Mouse (Mus musculus) CH12.LX (cell line): ENCODE measurements around the gene Sigirr. TPM values are rescaled to one million over a fixed set of nuclear protein-coding genes. Genes with fewer than 3 reads are reported as not detected.

Experiments used
- DNase-seq: peaks from one replicate; pipeline ENCODE4 v3.0.0-alpha.2; 2013; ENCODE audit errors: extremely low read depth
- H3K27ac ChIP-seq: 2 replicates; pipeline ENCODE4 v1.5.1; 2012; ENCODE audit warnings: low read depth, mild to moderate bottlenecking, control low read depth, moderate library complexity; ENCODE audit not compliant: insufficient read depth
- H3K27me3 ChIP-seq: replicated peaks from 2 replicates; pipeline ENCODE3; 2012; ENCODE audit warnings: inconsistent platforms
- H3K36me3 ChIP-seq, 2 experiments: replicated peaks in 1 of 2; 2 replicates each; pipeline versions ENCODE3 to v1.6.1; 2012; ENCODE audit warnings: inconsistent platforms in 1 of 2, low read length in 1 of 2, mild to moderate bottlenecking in 1 of 2, mixed read lengths in 1 of 2, moderate library complexity in 1 of 2; ENCODE audit not compliant: control insufficient read depth in 1 of 2, insufficient read depth in 1 of 2
- H3K4me1 ChIP-seq, 2 experiments: 2 replicates each; pipeline ENCODE4 v1.6.1; 2012; ENCODE audit warnings: inconsistent platforms in 1 of 2, moderate library complexity in 1 of 2; ENCODE audit not compliant: insufficient read depth in 2 of 2, control insufficient read depth in 1 of 2
- H3K4me2 ChIP-seq: 2 replicates; pipeline ENCODE4 v1.6.1; 2012; ENCODE audit warnings: low read depth, mild to moderate bottlenecking, control low read depth; ENCODE audit not compliant: poor library complexity, insufficient read depth, severe bottlenecking
- H3K4me3 ChIP-seq, 3 experiments: fragments of 150-350 bp in 1 of 3; sonication (generic) in 1 of 3; replicated peaks in 1 of 3; 2 replicates each; pipeline versions ENCODE3 to v1.5.1; 2011 to 2012; ENCODE audit warnings: low read depth in 2 of 3, low read length in 2 of 3, mild to moderate bottlenecking in 2 of 3, moderate library complexity in 2 of 3, control low read depth in 1 of 3, improper control_type of control experiment in 1 of 3, inconsistent platforms in 1 of 3, mixed read lengths in 1 of 3; ENCODE audit not compliant: poor library complexity in 1 of 3
- H3K79me2 ChIP-seq: replicated peaks from 2 replicates; pipeline ENCODE4 v1.6.1; 2012; ENCODE audit warnings: mild to moderate bottlenecking, moderate library complexity; ENCODE audit not compliant: control insufficient read depth, poor library complexity, insufficient read depth, severe bottlenecking; ENCODE audit errors: extremely low read depth
- H3K9ac ChIP-seq: 2 replicates; pipeline ENCODE4 v1.6.1; 2012; ENCODE audit warnings: low read depth, mild to moderate bottlenecking, control low read depth, moderate library complexity; ENCODE audit not compliant: insufficient read depth
- H3K9me3 ChIP-seq: replicated peaks from 2 replicates; pipeline ENCODE3; 2012; ENCODE audit warnings: low read length, inconsistent platforms, mixed read lengths
- CHD1 ChIP-seq: IDR thresholded peaks from 2 replicates; pipeline ENCODE4 v1.6.1; 2012; ENCODE audit warnings: low read depth, low read length, improper control_type of control experiment, inconsistent platforms
- CHD2 ChIP-seq: IDR thresholded peaks from 2 replicates; pipeline ENCODE4 v1.6.1; 2011; ENCODE audit warnings: low read length, improper control_type of control experiment
- E2F4 ChIP-seq: IDR thresholded peaks from 2 replicates; pipeline ENCODE4 v1.6.1; 2011; ENCODE audit warnings: low read depth, low read length, improper control_type of control experiment; ENCODE audit not compliant: insufficient replicate concordance
- ELF1 ChIP-seq: IDR thresholded peaks from 2 replicates; pipeline ENCODE4 v1.6.1; 2014; ENCODE audit warnings: low read depth, mild to moderate bottlenecking, inconsistent platforms, low read length, improper control_type of control experiment
- EP300 ChIP-seq: IDR thresholded peaks from 2 replicates; pipeline ENCODE4 v1.6.1; 2011; ENCODE audit warnings: low read length, improper control_type of control experiment
- IRF4 ChIP-seq: IDR thresholded peaks from 2 replicates; pipeline ENCODE4 v1.6.1; 2014; ENCODE audit warnings: low read depth, mild to moderate bottlenecking, inconsistent platforms, low read length, improper control_type of control experiment
- JUN ChIP-seq: IDR thresholded peaks from 2 replicates; pipeline ENCODE4 v1.6.1; 2011; ENCODE audit warnings: low read depth, mild to moderate bottlenecking, low read length, improper control_type of control experiment, moderate library complexity; ENCODE audit not compliant: insufficient read depth
- JUND ChIP-seq: conservative IDR thresholded peaks from 2 replicates; pipeline ENCODE4 v1.6.1; 2011; ENCODE audit warnings: low read depth, low read length, improper control_type of control experiment
- MEF2A ChIP-seq: IDR thresholded peaks from 2 replicates; pipeline ENCODE4 v1.6.1; 2014; ENCODE audit warnings: low read depth, mild to moderate bottlenecking, inconsistent platforms, low read length, improper control_type of control experiment, borderline replicate concordance
- NRF1 ChIP-seq: IDR thresholded peaks from 2 replicates; pipeline ENCODE4 v1.6.1; 2014; ENCODE audit warnings: low read depth, mild to moderate bottlenecking, inconsistent platforms, low read length, improper control_type of control experiment, moderate library complexity
- SIN3A ChIP-seq: IDR thresholded peaks from 2 replicates; pipeline ENCODE4 v1.6.1; 2012; ENCODE audit warnings: low read length, improper control_type of control experiment, inconsistent platforms
- TBP ChIP-seq: conservative IDR thresholded peaks from 2 replicates; pipeline ENCODE4 v1.6.1; 2011; ENCODE audit warnings: low read depth, low read length, improper control_type of control experiment
- TCF12 ChIP-seq: IDR thresholded peaks from 2 replicates; pipeline ENCODE4 v1.6.1; 2014; ENCODE audit warnings: low read depth, mild to moderate bottlenecking, inconsistent platforms, low read length, improper control_type of control experiment
- USF1 ChIP-seq: IDR thresholded peaks from 2 replicates; pipeline ENCODE4 v1.6.1; 2014; ENCODE audit warnings: low read depth, mild to moderate bottlenecking, inconsistent platforms, low read length, improper control_type of control experiment
- USF2 ChIP-seq: conservative IDR thresholded peaks from 2 replicates; pipeline ENCODE4 v1.6.1; 2011; ENCODE audit warnings: low read depth, low read length, improper control_type of control experiment
- ZKSCAN1 ChIP-seq: IDR thresholded peaks from 2 replicates; pipeline ENCODE4 v1.6.1; 2012; ENCODE audit warnings: low read depth, inconsistent platforms, low read length, improper control_type of control experiment, borderline replicate concordance
- ZMIZ1 ChIP-seq: IDR thresholded peaks from 2 replicates; pipeline ENCODE4 v1.6.1; 2012; ENCODE audit warnings: low read depth, mild to moderate bottlenecking, inconsistent platforms, low read length, improper control_type of control experiment
- dilution Hi-C: fragments of 300-500 bp; cut with MboI; formaldehyde crosslinking; loops from 2 replicates; pipeline ENCODE4 v1.14.3; 2020; ENCODE audit warnings: low sequenced_read_pairs; ENCODE audit not compliant: extremely low pct_unique_long_range_greater_than_20kb, extremely low pct_ligation_motif_present
- in situ Hi-C: fragments of 300-500 bp; cut with MboI; formaldehyde crosslinking; loops from 3 replicates; pipeline ENCODE4 v1.14.3; 2019; ENCODE audit warnings: low sequenced_read_pairs, low pct_ligation_motif_present, low pct_unique_long_range_greater_than_20kb, mixed read lengths
- polyA plus RNA-seq: library from polyadenylated mRNA; unstranded; fragments of >175 nt; gene quantifications from 2 replicates; pipeline ENCODE4 v1.2.1, GENCODE M21; 2012; ENCODE audit warnings: low read depth; ENCODE audit not compliant: insufficient read length
- total RNA-seq, 2 experiments: library from RNA; depleted of rRNA; stranded (reverse); fragments of 300-350 nt in 1 of 2; fragments of >200 nt in 1 of 2; gene quantifications; 2 replicates each; pipeline ENCODE4 v1.2.3; 2012 to 2014

Gene Sigirr
- total and polyA plus RNA-seq, 3 experiments, result 15.6 to 19.2 (median 16.1) TPM

GRCm38 (mm10) chr7:141042539-141042938 lies 57.8 kb downstream of the Sigirr start:
- peaks cover 9% of the 10 kb centered on the region for H3K27me3 ChIP-seq
- TF ChIP-seq NRF1 (no peak), ZMIZ1 (no peak), E2F4 (no peak), MEF2A (no peak), SIN3A (no peak), TCF12 (peak; percentile 89), ELF1 (peak; percentile 53), IRF4 (no peak)
- dilution Hi-C loops (no loop called here), in situ Hi-C loops (no loop called here)
- DNase-seq, result no peak
- peak overlapping the region; percentile 22; the same call in 1 of the 2 replicates for H3K4me2 ChIP-seq
- H3K4me3 ChIP-seq, result no peak overlapping the region
- H3K36me3 ChIP-seq, result no peaks in the 10 kb centered on the region
- H3K79me2 ChIP-seq, result no peaks in the 10 kb centered on the region
- no peak overlapping the region for H3K27ac ChIP-seq
- H3K9me3 ChIP-seq, result peaks cover 6% of the 10 kb centered on the region
- no peak overlapping the region for H3K9ac ChIP-seq
- peaks cover 11 to 24% of the 10 kb centered on the region in 2 experiments for H3K4me1 ChIP-seq

GRCm38 (mm10) chr7:141041661-141042060 lies 58.7 kb downstream of the Sigirr start:
- H3K79me2 ChIP-seq, result no peaks in the 10 kb centered on the region

More at GRCm38 (mm10) chr7:141041661-141042060, 58.7 kb downstream of the Sigirr start:
- Histone ChIP-seq H3K9me3 (peaks cover 6% of the 10 kb centered on the region), H3K27ac (no peak overlapping the region), H3K4me3 (no peak overlapping the region), H3K27me3 (peaks cover 9% of the 10 kb centered on the region), H3K4me2 (no peak overlapping the region), H3K36me3 (no peaks in the 10 kb centered on the region), H3K9ac (no peak overlapping the region)
- no peak for DNase-seq
- in situ Hi-C loops, result no loop called here
- no peak for TF ChIP-seq CHD1
- TF ChIP-seq CHD2, result no peak
- TF ChIP-seq USF2, result no peak
- TF ChIP-seq JUN, result no peak
- no peak for TF ChIP-seq IRF4
- no peak for TF ChIP-seq JUND
- no peak for TF ChIP-seq EP300
- TF ChIP-seq E2F4, result no peak
- TF ChIP-seq USF1, result no peak
- no peak for TF ChIP-seq ZMIZ1
- no peak for TF ChIP-seq TBP
- no peak for TF ChIP-seq ZKSCAN1
- TF ChIP-seq, all 38 proteins: peak for 0
- peaks cover 6 to 15% of the 10 kb centered on the region in 2 experiments for H3K4me1 ChIP-seq
- dilution Hi-C loops, result no loop called here

Other genes starting within 250 kb of the Sigirr start
Only the 20 nearest of the 32 such genes appear.
- 3.3 and 3.7 TPM in 2 replicates for gene Pgghg, start 159.2 kb downstream of the Sigirr start, total RNA-seq (2012; rRNA removed)
- 3.2 and 4.0 TPM in 2 replicates for gene Pgghg, start 159.2 kb downstream of the Sigirr start, total RNA-seq (2014; rRNA removed)
- gene Pgghg, start 159.2 kb downstream of the Sigirr start, polyA plus RNA-seq, result 3.1 and 3.6 TPM in 2 replicates
- 0.68 and 0.76 TPM in 2 replicates for gene Ifitm5, start 150.3 kb downstream of the Sigirr start, total RNA-seq (2012; rRNA removed)
- gene Ifitm5, start 150.3 kb downstream of the Sigirr start, total RNA-seq (2014; rRNA removed), result not detected in 2 replicates
- gene Ifitm5, start 150.3 kb downstream of the Sigirr start, polyA plus RNA-seq, result 0.55 and 0.71 TPM in 2 replicates
- not detected in 2 replicates for gene Gm45717, start 144.6 kb downstream of the Sigirr start, total RNA-seq (2012; rRNA removed)
- not detected in 2 replicates for gene Gm45717, start 144.6 kb downstream of the Sigirr start, total RNA-seq (2014; rRNA removed)
- not detected in 2 replicates for gene Gm45717, start 144.6 kb downstream of the Sigirr start, polyA plus RNA-seq
- gene Ifitm2, start 144.6 kb downstream of the Sigirr start, total RNA-seq (2012; rRNA removed), result 128 and 136 TPM in 2 replicates
- 314 and 381 TPM in 2 replicates for gene Ifitm2, start 144.6 kb downstream of the Sigirr start, total RNA-seq (2014; rRNA removed)
- 159 and 213 TPM in 2 replicates for gene Ifitm2, start 144.6 kb downstream of the Sigirr start, polyA plus RNA-seq
- 55.5 and 62.0 TPM in 2 replicates for gene Ifitm1, start 133.4 kb downstream of the Sigirr start, total RNA-seq (2012; rRNA removed)
- gene Ifitm1, start 133.4 kb downstream of the Sigirr start, total RNA-seq (2014; rRNA removed), result 32.9 and 33.6 TPM in 2 replicates
- 10.9 and 14.8 TPM in 2 replicates for gene Ifitm1, start 133.4 kb downstream of the Sigirr start, polyA plus RNA-seq
- gene Ifitm3, start 89.8 kb downstream of the Sigirr start, total RNA-seq (2012; rRNA removed), result 0.25 TPM in 1 of 2 replicates, not detected in the other
- gene Ifitm3, start 89.8 kb downstream of the Sigirr start, total RNA-seq (2014; rRNA removed), result not detected in 2 replicates
- not detected in 2 replicates for gene Ifitm3, start 89.8 kb downstream of the Sigirr start, polyA plus RNA-seq
- not detected in 2 replicates for gene Ifitm6, start 82.6 kb downstream of the Sigirr start, total RNA-seq (2012; rRNA removed)
- gene Ifitm6, start 82.6 kb downstream of the Sigirr start, total RNA-seq (2014; rRNA removed), result not detected in 2 replicates
- not detected in 2 replicates for gene Ifitm6, start 82.6 kb downstream of the Sigirr start, polyA plus RNA-seq
- gene Gm17387, start 71.4 kb downstream of the Sigirr start, total RNA-seq (2012; rRNA removed), result not detected in 2 replicates
- gene Gm17387, start 71.4 kb downstream of the Sigirr start, total RNA-seq (2014; rRNA removed), result not detected in 2 replicates
- not detected in 2 replicates for gene Gm17387, start 71.4 kb downstream of the Sigirr start, polyA plus RNA-seq
- 11.2 and 13.1 TPM in 2 replicates for gene B4galnt4, start 39.5 kb downstream of the Sigirr start, total RNA-seq (2012; rRNA removed)
- 0.70 and 0.91 TPM in 2 replicates for gene B4galnt4, start 39.5 kb downstream of the Sigirr start, total RNA-seq (2014; rRNA removed)
- gene B4galnt4, start 39.5 kb downstream of the Sigirr start, polyA plus RNA-seq, result 2.9 TPM in 2 replicates
- 52.8 and 63.1 TPM in 2 replicates for gene Pkp3, start 22.4 kb downstream of the Sigirr start, total RNA-seq (2012; rRNA removed)
- 23.9 and 25.3 TPM in 2 replicates for gene Pkp3, start 22.4 kb downstream of the Sigirr start, total RNA-seq (2014; rRNA removed)
- gene Pkp3, start 22.4 kb downstream of the Sigirr start, polyA plus RNA-seq, result 37.8 and 38.0 TPM in 2 replicates
- gene Ano9, start 17.2 kb upstream of the Sigirr start, total RNA-seq (2012; rRNA removed), result 0.04 TPM in 2 replicates
- gene Ano9, start 17.2 kb upstream of the Sigirr start, total RNA-seq (2014; rRNA removed), result not detected in 2 replicates
- not detected in 2 replicates for gene Ano9, start 17.2 kb upstream of the Sigirr start, polyA plus RNA-seq
- gene Ptdss2, start 21.8 kb upstream of the Sigirr start, total RNA-seq (2012; rRNA removed), result 10.6 and 12.0 TPM in 2 replicates
- 2.5 and 2.9 TPM in 2 replicates for gene Ptdss2, start 21.8 kb upstream of the Sigirr start, total RNA-seq (2014; rRNA removed)
- 22.9 and 33.5 TPM in 2 replicates for gene Ptdss2, start 21.8 kb upstream of the Sigirr start, polyA plus RNA-seq
- gene Rnh1, start 72.3 kb upstream of the Sigirr start, total RNA-seq (2012; rRNA removed), result 133 and 137 TPM in 2 replicates
- gene Rnh1, start 72.3 kb upstream of the Sigirr start, total RNA-seq (2014; rRNA removed), result 84.7 and 91.0 TPM in 2 replicates
- 95.5 and 103 TPM in 2 replicates for gene Rnh1, start 72.3 kb upstream of the Sigirr start, polyA plus RNA-seq
- gene Hras, start 93.4 kb upstream of the Sigirr start, total RNA-seq (2012; rRNA removed), result 82.0 and 106 TPM in 2 replicates
- gene Hras, start 93.4 kb upstream of the Sigirr start, total RNA-seq (2014; rRNA removed), result 43.6 and 48.9 TPM in 2 replicates
- gene Hras, start 93.4 kb upstream of the Sigirr start, polyA plus RNA-seq, result 71.3 and 86.3 TPM in 2 replicates
- 0.92 and 0.93 TPM in 2 replicates for gene Lrrc56, start 93.6 kb upstream of the Sigirr start, total RNA-seq (2012; rRNA removed)
- 0.46 and 0.89 TPM in 2 replicates for gene Lrrc56, start 93.6 kb upstream of the Sigirr start, total RNA-seq (2014; rRNA removed)
- gene Lrrc56, start 93.6 kb upstream of the Sigirr start, polyA plus RNA-seq, result 1.0 and 1.4 TPM in 2 replicates
- 0.50 and 1.1 TPM in 2 replicates for gene Lmntd2, start 113.5 kb upstream of the Sigirr start, total RNA-seq (2012; rRNA removed)
- 0.55 and 0.97 TPM in 2 replicates for gene Lmntd2, start 113.5 kb upstream of the Sigirr start, total RNA-seq (2014; rRNA removed)
- gene Lmntd2, start 113.5 kb upstream of the Sigirr start, polyA plus RNA-seq, result 0.85 and 0.89 TPM in 2 replicates
- 9.4 and 11.6 TPM in 2 replicates for gene Rassf7, start 115.3 kb upstream of the Sigirr start, total RNA-seq (2012; rRNA removed)
- 6.7 and 8.1 TPM in 2 replicates for gene Rassf7, start 115.3 kb upstream of the Sigirr start, total RNA-seq (2014; rRNA removed)
- gene Rassf7, start 115.3 kb upstream of the Sigirr start, polyA plus RNA-seq, result 4.1 and 4.6 TPM in 2 replicates
- gene Phrf1, start 128.2 kb upstream of the Sigirr start, total RNA-seq (2012; rRNA removed), result 51.7 and 52.5 TPM in 2 replicates
- gene Phrf1, start 128.2 kb upstream of the Sigirr start, total RNA-seq (2014; rRNA removed), result 21.8 and 22.4 TPM in 2 replicates
- 59.2 and 67.0 TPM in 2 replicates for gene Phrf1, start 128.2 kb upstream of the Sigirr start, polyA plus RNA-seq
- 11.2 and 26.2 TPM in 2 replicates for gene Irf7, start 165.9 kb upstream of the Sigirr start, total RNA-seq (2012; rRNA removed)
- 10.1 and 10.5 TPM in 2 replicates for gene Irf7, start 165.9 kb upstream of the Sigirr start, total RNA-seq (2014; rRNA removed)
- gene Irf7, start 165.9 kb upstream of the Sigirr start, polyA plus RNA-seq, result 6.5 and 7.7 TPM in 2 replicates
- 1.0 and 1.9 TPM in 2 replicates for gene Cdhr5, start 176.2 kb upstream of the Sigirr start, total RNA-seq (2012; rRNA removed)
- 0.31 and 0.35 TPM in 2 replicates for gene Cdhr5, start 176.2 kb upstream of the Sigirr start, total RNA-seq (2014; rRNA removed)
- gene Cdhr5, start 176.2 kb upstream of the Sigirr start, polyA plus RNA-seq, result 3.3 and 3.9 TPM in 2 replicates